Comparison of ENCODE assay signal across 10 mouse cellular contexts in genomic region chr15:91781172-91781571, GRCm38 (mm10). TPM values are rescaled to one million over a fixed set of nuclear protein-coding genes. Genes with fewer than 3 reads are reported as not detected.
DNase-seq lines count a peak whose midpoint lies in the region; ATAC-seq and TF ChIP-seq lines count a peak whose summit lies in the region.
"Had no signal": no experiment of that assay in that cellular context is flagged by ENCODE, and none has a peak within 500 bp of the region (broad histone marks: within the 10 kb centered on the region; RNA-seq: fewer than 3 reads in every experiment).

No protein-coding gene starts in this region.

- no peaks in the 10 kb centered on the region for H3K9me3 ChIP-seq in embryonic facial prominence, embryonic 14.5 days (ENCODE audit: control insufficient read depth, low read length)
- H3K9me3 ChIP-seq: limb, embryonic 15.5 days had no signal

- no peaks in the 10 kb centered on the region for H3K4me1 ChIP-seq in bone marrow, adult 2 months (ENCODE audit: control insufficient read depth, insufficient read depth, low read length)
- no peaks in the 10 kb centered on the region for H3K4me1 ChIP-seq in embryonic facial prominence, embryonic 14.5 days (ENCODE audit: control insufficient read depth, insufficient read depth, low read length)
- H3K4me1 ChIP-seq: limb, embryonic 15.5 days had no signal

- intact Hi-C loops in heart, postnatal 25 days (cut with DNase I), result loop anchor here (5.0 kb wide), 1 partner anchor 451 kb away; no protein-coding TSS in a partner anchor

- H3K36me3 ChIP-seq in embryonic facial prominence, embryonic 14.5 days (ENCODE audit: control insufficient read depth, insufficient read depth, low read length), result no peaks in the 10 kb centered on the region
- H3K36me3 ChIP-seq: limb, embryonic 15.5 days had no signal

- no peak overlapping the region for H3K9ac ChIP-seq in embryonic facial prominence, embryonic 14.5 days (ENCODE audit: low read depth, low read length)
- H3K9ac ChIP-seq: limb, embryonic 15.5 days had no signal

- no peak overlapping the region for H3K4me2 ChIP-seq in embryonic facial prominence, embryonic 14.5 days (ENCODE audit: low read depth, low read length)
- H3K4me2 ChIP-seq: limb, embryonic 15.5 days had no signal

- TF ChIP-seq POLR2A in bone marrow, adult 2 months (IDR thresholded peaks at IDR 0.05; ENCODE audit: borderline replicate concordance, control insufficient read depth, low read depth, low read length), result no peak

- H3K27me3 ChIP-seq in embryonic facial prominence, embryonic 14.5 days (replicated peaks; ENCODE audit: control insufficient read depth, insufficient read depth, low read length), result no peaks in the 10 kb centered on the region
- H3K27me3 ChIP-seq: limb, embryonic 15.5 days had no signal

- DNase-seq in heart, adult 8-10 months (ENCODE audit: low spot score), result peak; percentile 32
- no peak for DNase-seq in heart, postnatal 25 days (ENCODE audit: low spot score)
- DNase-seq in B cell, adult 2 months, result peak; percentile 56 to 63
- DNase-seq in embryonic facial prominence, embryonic 14.5 days (ENCODE audit: low spot score), result peak; percentile 52
- DNase-seq in layer of hippocampus, adult 9-11 months, result peak; percentile 10
- peak; percentile 33 for DNase-seq in thymus, postnatal 14 days

- WGBS in bone marrow, adult 2 months, result 40% methylated on average over 6 of the region's 6 CpGs
- 32% methylated on average over 6 of the region's 6 CpGs for WGBS in embryonic facial prominence, embryonic 14.5 days

- ATAC-seq in embryonic facial prominence, embryonic 14.5 days (ENCODE audit: low read depth), result no peak
- peak; percentile 90 for ATAC-seq in megakaryocyte progenitor cell, adult 5-6 weeks (replicated peaks; ENCODE audit: poor library complexity)

- peak; percentile 58 for TF ChIP-seq CTCF in bone marrow, adult 2 months (IDR thresholded peaks at IDR 0.05; ENCODE audit: control insufficient read depth, insufficient read depth, low read length)

- no peak overlapping the region for H3K4me3 ChIP-seq in bone marrow, adult 2 months (replicated peaks; ENCODE audit: control insufficient read depth, low read depth, low read length)
- no peak overlapping the region for H3K4me3 ChIP-seq in embryonic facial prominence, embryonic 14.5 days (ENCODE audit: low read depth, low read length)
- H3K4me3 ChIP-seq: limb, embryonic 15.5 days had no signal

- no peak overlapping the region for H3K27ac ChIP-seq in bone marrow, adult 2 months (ENCODE audit: control insufficient read depth, insufficient read depth, low read depth, low read length, poor library complexity)
- H3K27ac ChIP-seq in embryonic facial prominence, embryonic 14.5 days (replicated peaks; ENCODE audit: low read depth, low read length), result no peak overlapping the region
- H3K27ac ChIP-seq: limb, embryonic 15.5 days had no signal

RNA-seq across cellular contexts. Expression of gene Smgc, which starts 56.9 kb away (rescaled TPM):
- total RNA-seq in heart, adult 8-10 months (2022), result not detected
- not detected for total RNA-seq in heart, postnatal 25 days (2021)
- not detected in 2 replicates for polyA plus RNA-seq in bone marrow, adult 2 months (2011; ENCODE audit: insufficient read depth, insufficient read length, low replicate concordance, missing spikeins)
- polyA plus RNA-seq in embryonic facial prominence, embryonic 14.5 days (2014; fragmentation: Nextera tagmentation; extraction: Ambion mirVana), result 1.0 TPM in 1 of 2 replicates, not detected in the other
- total RNA-seq in megakaryocyte progenitor cell, adult 5-6 weeks (2015), result not detected in 2 replicates
- total RNA-seq in megakaryocyte progenitor cell, adult 5-6 weeks (2017), result not detected in 2 replicates
- polyA plus RNA-seq: stomach, embryonic 16.5 days had no signal
